Mouse (Mus musculus) embryonic facial prominence, embryonic 13.5 days (tissue): ENCODE data around the gene Hist1h2bh. TPM values are rescaled to one million over a fixed set of nuclear protein-coding genes. Genes with fewer than 3 reads are reported as not detected.

Experiments
- ATAC-seq: fragments of 200-750 bp; cut with Nextera tagmentation; 2 replicates; pipeline ENCODE4 v1.8.0; 2017; ENCODE audit warnings: low read depth; ENCODE audit not compliant: insufficient number of reproducible peaks, insufficient read depth, low FRiP score, low TSS enrichment
- H3K27ac ChIP-seq: fragments of 300-500 bp; sonication (generic); 2 replicates; pipeline ENCODE4 v1.5.1; 2015; ENCODE audit warnings: moderate library complexity, mild to moderate bottlenecking, inconsistent platforms
- H3K27me3 ChIP-seq: fragments of 300-500 bp; sonication (generic); 2 replicates; pipeline ENCODE4 v1.6.1; 2015; ENCODE audit warnings: mild to moderate bottlenecking, inconsistent platforms
- H3K36me3 ChIP-seq: fragments of 300-500 bp; sonication (generic); 2 replicates; pipeline ENCODE4 v1.6.1; 2015; ENCODE audit warnings: mild to moderate bottlenecking, inconsistent platforms
- H3K4me1 ChIP-seq: fragments of 300-500 bp; sonication (generic); 2 replicates; pipeline ENCODE4 v1.6.1; 2015; ENCODE audit warnings: inconsistent platforms
- H3K4me2 ChIP-seq: fragments of 300-500 bp; sonication (generic); 2 replicates; pipeline ENCODE4 v1.6.1; 2015; ENCODE audit warnings: moderate library complexity, mild to moderate bottlenecking, inconsistent platforms
- H3K4me3 ChIP-seq: fragments of 300-500 bp; sonication (generic); 2 replicates; pipeline ENCODE4 v1.5.1; 2015; ENCODE audit warnings: mild to moderate bottlenecking, inconsistent platforms
- H3K9ac ChIP-seq: fragments of 300-500 bp; sonication (generic); 2 replicates; pipeline ENCODE4 v1.6.1; 2015; ENCODE audit warnings: mild to moderate bottlenecking, inconsistent platforms
- H3K9me3 ChIP-seq: fragments of 300-500 bp; sonication (generic); 2 replicates; pipeline ENCODE4 v1.6.1; 2016; ENCODE audit warnings: inconsistent platforms
- WGBS: fragments of 180-500 bp; shearing (Covaris S2); methylation state at CpG from one replicate; pipeline ENCODE4 v1.1.7; 2015; ENCODE audit warnings: mixed read lengths; 5-methylcytosine and 5-hydroxymethylcytosine counted together
- polyA plus RNA-seq: library from polyadenylated mRNA; unstranded; fragments of >200 nt; fragmentation: Nextera tagmentation; extraction: Ambion mirVana; gene quantifications from 2 replicates; pipeline ENCODE4 v1.2.1, GENCODE M21; 2015

The Hist1h2bh gene
- polyA plus RNA-seq, 1 experiment from 2014 or later: 1.4 TPM

- H3K4me2 ChIP-seq: peak overlapping the region; percentile 66
- no peaks in the 10 kb centered on the region for H3K27me3 ChIP-seq
- H3K9ac ChIP-seq: peak overlapping the region; percentile 84
- no peaks in the 10 kb centered on the region for H3K36me3 ChIP-seq
- peaks cover 37% of the 10 kb centered on the region for H3K4me1 ChIP-seq
- no peaks in the 10 kb centered on the region for H3K9me3 ChIP-seq
- no peak for ATAC-seq
- peak overlapping the region; percentile 54 for H3K4me3 ChIP-seq
- H3K27ac ChIP-seq: peak overlapping the region; percentile 97
- WGBS: 19% methylated on average over 9 of the region's 9 CpGs
Measured at GRCm38 (mm10) chr13:23532262-23533075, 10.7 kb downstream of the Hist1h2bh start.

- peak; percentile 82 for ATAC-seq
Measured at GRCm38 (mm10) chr13:23530901-23531875, 12.0 kb downstream of the Hist1h2bh start, which contains the start of gene Hist1h4h. Gene Hist1h4h, plus strand, starts transcription at chr13:23531050.

GRCm38 (mm10) chr13:23530181-23530900 is 12.9 kb downstream of the Hist1h2bh start:
- H3K4me3 ChIP-seq: peak overlapping the region; percentile 54
- no peak for ATAC-seq
- peaks cover 24% of the 10 kb centered on the region for H3K4me1 ChIP-seq
- under 1% methylated on average over 20 of the region's 20 CpGs for WGBS
- H3K4me2 ChIP-seq: peak overlapping the region; percentile 66
- peak overlapping the region; percentile 97 for H3K27ac ChIP-seq
- no peaks in the 10 kb centered on the region for H3K36me3 ChIP-seq
- peak overlapping the region; percentile 84 for H3K9ac ChIP-seq
- H3K27me3 ChIP-seq: no peaks in the 10 kb centered on the region
- no peaks in the 10 kb centered on the region for H3K9me3 ChIP-seq

More at GRCm38 (mm10) chr13:23530901-23531875, 12.0 kb downstream of the Hist1h2bh start, which contains the start of gene Hist1h4h:
- H3K4me3 ChIP-seq: peak within 1 kb of the TSS; percentile 54
- H3K4me1 ChIP-seq: peaks cover 25% of the 10 kb centered on the region
- H3K27me3 ChIP-seq: no peaks in the 10 kb centered on the region
- peak within 1 kb of the TSS; percentile 97 for H3K27ac ChIP-seq
- H3K9me3 ChIP-seq: no peaks in the 10 kb centered on the region
- H3K9ac ChIP-seq: peak within 1 kb of the TSS; percentile 84
- peak within 1 kb of the TSS; percentile 66 for H3K4me2 ChIP-seq
- no peaks in the 10 kb centered on the region for H3K36me3 ChIP-seq
- WGBS: under 1% methylated on average over 60 of the region's 70 CpGs

GRCm38 (mm10) chr13:23529480-23530165 is 13.6 kb downstream of the Hist1h2bh start:
- Histone ChIP-seq H3K4me2 (peak overlapping the region; percentile 66), H3K36me3 (no peaks in the 10 kb centered on the region), H3K9me3 (no peaks in the 10 kb centered on the region), H3K4me3 (peak overlapping the region; percentile 54), H3K4me1 (peaks cover 25% of the 10 kb centered on the region), H3K27ac (peak overlapping the region; percentile 97), H3K9ac (peak overlapping the region; percentile 84), H3K27me3 (no peaks in the 10 kb centered on the region)
- WGBS: 27% methylated on average over 2 of the region's 2 CpGs
- no peak for ATAC-seq

GRCm38 (mm10) chr13:23529005-23529404 is 14.2 kb downstream of the Hist1h2bh start:
- H3K4me3 ChIP-seq: no peak overlapping the region
- H3K27ac ChIP-seq: no peak overlapping the region
- H3K9me3 ChIP-seq: no peaks in the 10 kb centered on the region
- no peaks in the 10 kb centered on the region for H3K27me3 ChIP-seq
- H3K4me1 ChIP-seq: peaks cover 21% of the 10 kb centered on the region
- H3K4me2 ChIP-seq: peak overlapping the region; percentile 66; the same call in 1 of the 2 replicates
- H3K9ac ChIP-seq: no peak overlapping the region
- ATAC-seq: no peak
- WGBS: 80% methylated on average over 5 of the region's 5 CpGs
- no peaks in the 10 kb centered on the region for H3K36me3 ChIP-seq

GRCm38 (mm10) chr13:23526312-23526711 is 16.9 kb downstream of the Hist1h2bh start:
- peak overlapping the region; percentile 79 for H3K27ac ChIP-seq
- WGBS: under 1% methylated on average over 17 of the region's 17 CpGs
- H3K27me3 ChIP-seq: no peaks in the 10 kb centered on the region
- no peak for ATAC-seq
- no peaks in the 10 kb centered on the region for H3K9me3 ChIP-seq
- H3K4me2 ChIP-seq: peak overlapping the region; percentile 60
- peak overlapping the region; percentile 48 for H3K4me3 ChIP-seq
- H3K4me1 ChIP-seq: peaks cover 9% of the 10 kb centered on the region
- peak overlapping the region; percentile 71 for H3K9ac ChIP-seq
- no peaks in the 10 kb centered on the region for H3K36me3 ChIP-seq

GRCm38 (mm10) chr13:23525901-23526300 is 17.3 kb downstream of the Hist1h2bh start:
- H3K9me3 ChIP-seq: no peaks in the 10 kb centered on the region
- H3K4me2 ChIP-seq: peak overlapping the region; percentile 60
- peaks cover 9% of the 10 kb centered on the region for H3K4me1 ChIP-seq
- 2% methylated on average over 10 of the region's 10 CpGs for WGBS
- H3K36me3 ChIP-seq: no peaks in the 10 kb centered on the region
- H3K27ac ChIP-seq: no peak overlapping the region
- no peak for ATAC-seq
- peak overlapping the region; percentile 48 for H3K4me3 ChIP-seq
- peak overlapping the region; percentile 36; the same call in 1 of the 2 replicates for H3K9ac ChIP-seq
- no peaks in the 10 kb centered on the region for H3K27me3 ChIP-seq

GRCm38 (mm10) chr13:23524654-23525053 is 18.5 kb downstream of the Hist1h2bh start:
- WGBS: 6% methylated on average over 5 of the region's 5 CpGs
- Histone ChIP-seq H3K27me3 (no peaks in the 10 kb centered on the region), H3K4me2 (peak overlapping the region; percentile 34), H3K36me3 (no peaks in the 10 kb centered on the region), H3K4me3 (no peak overlapping the region), H3K9me3 (no peaks in the 10 kb centered on the region), H3K9ac (0 out of 2 replicates have a peak overlapping the region, but pooled peaks have one; percentile 27), H3K27ac (no peak overlapping the region), H3K4me1 (peaks cover 9% of the 10 kb centered on the region)
- ATAC-seq: 0 out of 2 replicates have a peak, but pooled peaks have one; percentile 38

- H3K9me3 ChIP-seq: no peaks in the 10 kb centered on the region
- no peaks in the 10 kb centered on the region for H3K36me3 ChIP-seq
- 51% methylated on average over 5 of the region's 5 CpGs for WGBS
- no peak overlapping the region for H3K4me2 ChIP-seq
- no peak overlapping the region for H3K27ac ChIP-seq
- no peak overlapping the region for H3K4me3 ChIP-seq
- no peak overlapping the region for H3K9ac ChIP-seq
- peaks cover 7% of the 10 kb centered on the region for H3K4me1 ChIP-seq
- no peak for ATAC-seq
- H3K27me3 ChIP-seq: no peaks in the 10 kb centered on the region
Measured at GRCm38 (mm10) chr13:23523976-23524375, 19.2 kb downstream of the Hist1h2bh start.

- ATAC-seq: no peak
- Histone ChIP-seq H3K36me3 (no peaks in the 10 kb centered on the region), H3K4me2 (peak overlapping the region; percentile 40), H3K9me3 (no peaks in the 10 kb centered on the region), H3K27ac (no peak overlapping the region), H3K4me1 (0 out of 2 replicates have a peak, but pooled peaks cover 3% of the 10 kb centered on the region), H3K4me3 (peak overlapping the region; percentile 19), H3K27me3 (no peaks in the 10 kb centered on the region), H3K9ac (no peak overlapping the region)
- under 1% methylated on average over 14 of the region's 14 CpGs for WGBS
Measured at GRCm38 (mm10) chr13:23521703-23522102, 21.5 kb downstream of the Hist1h2bh start.
